Mouse (Mus musculus) cerebral cortex, adult 2 months (tissue): ENCODE measurements around the gene Foxl2.

Experiments
- WGBS: fragments of 180-500 bp; shearing (Covaris S2); methylation state at CpG from one replicate; pipeline ENCODE4 v1.1.7; 2018; 5-methylcytosine and 5-hydroxymethylcytosine counted together

Foxl2 gene

GRCm38 (mm10) chr9:98955103-98955715 is at the start of gene Foxl2:
Gene Foxl2 (plus strand): TSS chr9:98955288.
- under 1% methylated on average over 58 of the region's 58 CpGs for WGBS

- 95% methylated on average over 5 of the region's 5 CpGs for WGBS
These were observed 34.2 kb upstream of the Foxl2 start for GRCm38 (mm10) chr9:98920629-98921523.

GRCm38 (mm10) chr9:98923119-98923518 is 32.0 kb upstream of the Foxl2 start:
- 19% methylated on average over 6 of the region's 6 CpGs for WGBS

- WGBS = 70% methylated on average over 6 of the region's 6 CpGs
These were observed 30.9 kb upstream of the Foxl2 start for GRCm38 (mm10) chr9:98924183-98924582.

- 94% methylated on average over 2 of the region's 2 CpGs for WGBS
These were observed 25.6 kb upstream of the Foxl2 start for GRCm38 (mm10) chr9:98929496-98929895.

- 55% methylated on average over 6 of the region's 6 CpGs for WGBS
These were observed 22.2 kb upstream of the Foxl2 start for GRCm38 (mm10) chr9:98932931-98933330.

- 47% methylated on average over 16 of the region's 16 CpGs for WGBS
These were observed 19.7 kb upstream of the Foxl2 start for GRCm38 (mm10) chr9:98935190-98935909.

- WGBS = 17% methylated on average over 2 of the region's 2 CpGs
These were observed 15.8 kb upstream of the Foxl2 start for GRCm38 (mm10) chr9:98939290-98939689.

GRCm38 (mm10) chr9:98952171-98953050 is 2.7 kb upstream of the Foxl2 start:
- 2% methylated on average over 40 of the region's 40 CpGs for WGBS

- WGBS = 11% methylated on average over 4 of the region's 4 CpGs
These were observed 1.8 kb upstream of the Foxl2 start for GRCm38 (mm10) chr9:98953291-98953690.

- WGBS = 6% methylated on average over 9 of the region's 9 CpGs
These were observed 1.3 kb upstream of the Foxl2 start for GRCm38 (mm10) chr9:98953830-98954229.

- WGBS = 4% methylated on average over 33 of the region's 33 CpGs
These were observed 541 bp upstream of the Foxl2 start for GRCm38 (mm10) chr9:98954391-98955102.

- WGBS = under 1% methylated on average over 60 of the region's 60 CpGs
These were observed 682 bp downstream of the Foxl2 start for GRCm38 (mm10) chr9:98955716-98956224.

GRCm38 (mm10) chr9:98956591-98957381 is 1.7 kb downstream of the Foxl2 start:
- WGBS = under 1% methylated on average over 79 of the region's 80 CpGs

GRCm38 (mm10) chr9:98957751-98958351 is 2.8 kb downstream of the Foxl2 start:
- WGBS = 3% methylated on average over 23 of the region's 23 CpGs

- WGBS = 6% methylated on average over 6 of the region's 6 CpGs
These were observed 3.5 kb downstream of the Foxl2 start for GRCm38 (mm10) chr9:98958628-98959027.

GRCm38 (mm10) chr9:98959851-98960250 is 4.8 kb downstream of the Foxl2 start:
- 42% methylated on average over 3 of the region's 3 CpGs for WGBS

- 14% methylated on average over 5 of the region's 5 CpGs for WGBS
These were observed 5.3 kb downstream of the Foxl2 start for GRCm38 (mm10) chr9:98960348-98960747.
